Mouse (Mus musculus) heart, postnatal 4 days (tissue): Measurements from ENCODE around the gene Pth2. TPM values are rescaled to one million over a fixed set of nuclear protein-coding genes. Genes with fewer than 3 reads are reported as not detected.

Experiments
- DNase-seq: peaks from one replicate; pipeline ENCODE4 v3.0.0; 2021
- microRNA-seq, 2 experiments: library from miRNA; unstranded; fragments of <30 nt; microRNA quantifications; one replicate each; pipeline ENCODE4 v1.2.0; 2021 to 2022
- total RNA-seq, 2 experiments: library from RNA; stranded (reverse); gene quantifications; 2 replicates each; pipeline ENCODE4 v1.2.3; 2021

The Pth2 gene
- total RNA-seq, 2 experiments from 2014 or later: not detected

- no peak for DNase-seq
Observed at GRCm38 (mm10) chr7:45198961-45199360, 18.2 kb downstream of the Pth2 start.

DNA sequence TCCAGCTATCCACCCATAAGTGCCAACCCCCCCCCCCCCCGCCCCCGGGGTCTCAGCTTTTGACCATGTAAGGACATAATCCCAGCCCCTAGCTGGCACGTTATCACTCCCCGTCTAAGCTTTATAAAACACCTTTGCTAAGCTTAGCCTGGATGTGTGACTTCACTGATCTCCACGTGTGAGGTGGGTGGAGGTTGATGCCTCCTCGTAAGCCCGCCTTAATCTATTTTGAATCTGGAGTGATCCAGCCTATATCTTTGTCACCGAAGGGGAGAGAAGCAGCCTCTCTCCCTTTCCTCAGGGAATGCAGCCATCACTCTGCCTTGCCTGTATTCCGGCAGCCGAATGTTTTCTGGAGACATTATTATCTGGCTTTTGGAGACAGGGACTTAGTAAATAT, 21.9 kb downstream of the Pth2 start:
- no peak for DNase-seq

DNA sequence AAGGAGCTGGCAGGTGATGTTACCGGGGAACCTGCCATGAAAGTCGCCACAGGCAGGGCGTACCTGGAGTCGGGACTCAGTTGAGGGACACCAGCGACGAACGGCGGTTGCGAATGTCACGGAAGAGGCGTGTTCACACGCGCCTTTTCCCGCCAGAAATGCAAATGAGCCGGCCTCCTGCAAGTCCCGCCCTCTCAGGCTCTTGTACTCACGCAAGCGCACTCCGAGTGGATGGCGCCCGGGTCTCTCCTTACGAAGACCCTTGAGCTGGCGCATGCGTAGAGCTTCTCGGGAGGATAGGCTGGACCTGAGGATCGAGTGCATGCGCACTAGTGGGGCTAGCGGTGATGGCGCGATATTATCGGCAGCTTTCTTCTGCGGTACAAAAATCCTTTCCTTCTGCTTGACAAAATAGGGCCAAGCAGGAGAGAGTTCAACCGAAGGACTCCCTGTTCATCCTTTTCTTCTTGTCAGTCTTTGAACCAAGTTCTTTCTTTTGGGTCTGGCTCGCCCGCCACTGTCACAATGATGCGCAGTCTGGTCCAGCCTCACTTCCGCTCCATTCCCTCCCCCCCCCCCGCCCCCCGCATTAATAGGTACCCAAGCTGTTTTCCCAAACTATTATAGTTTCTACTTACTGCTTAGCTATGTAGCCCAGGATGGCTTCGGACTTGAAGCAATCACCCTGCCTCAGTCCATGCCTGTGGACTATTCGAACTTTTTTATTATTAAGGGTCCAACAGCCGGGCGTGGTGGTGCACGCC, 23.8 kb downstream of the Pth2 start, which contains the start of gene Ccdc155:
Gene Ccdc155, minus strand, starts transcription at position 513 of the 764 bp plus-strand sequence.
- DNase-seq: peak; percentile 91

GRCm38 (mm10) chr7:45208260-45208659, 27.5 kb downstream of the Pth2 start:
- DNase-seq: no peak

GRCm38 (mm10) chr7:45211070-45211469, 30.3 kb downstream of the Pth2 start:
- no peak for DNase-seq

- DNase-seq: no peak
Observed at GRCm38 (mm10) chr7:45211851-45212251, 31.1 kb downstream of the Pth2 start, which contains the start of gene Dkkl1. Dkkl1 (minus strand) TSS chr7:45212147.

DNA sequence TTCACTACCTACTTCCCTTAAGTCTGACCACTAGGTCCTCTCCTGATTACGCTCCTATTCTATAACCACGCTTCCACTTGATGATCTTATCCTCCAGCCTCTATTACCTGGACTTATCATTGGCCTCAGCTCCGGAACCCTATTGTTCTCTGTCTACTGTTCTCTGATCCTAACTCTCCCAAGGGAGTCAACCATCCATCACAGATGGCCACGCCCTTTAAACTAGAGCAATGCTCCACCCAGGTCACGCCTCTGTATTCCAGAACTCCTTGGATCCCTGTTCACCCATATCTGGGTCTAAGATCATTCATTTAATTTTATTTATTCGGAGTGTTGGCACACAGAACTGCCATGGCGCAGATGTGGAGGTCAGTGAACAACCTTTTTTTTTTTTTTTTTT, 31.6 kb downstream of the Pth2 start:
- no peak for DNase-seq

- no peak for DNase-seq
Observed at GRCm38 (mm10) chr7:45213708-45214107, 32.9 kb downstream of the Pth2 start.

DNA sequence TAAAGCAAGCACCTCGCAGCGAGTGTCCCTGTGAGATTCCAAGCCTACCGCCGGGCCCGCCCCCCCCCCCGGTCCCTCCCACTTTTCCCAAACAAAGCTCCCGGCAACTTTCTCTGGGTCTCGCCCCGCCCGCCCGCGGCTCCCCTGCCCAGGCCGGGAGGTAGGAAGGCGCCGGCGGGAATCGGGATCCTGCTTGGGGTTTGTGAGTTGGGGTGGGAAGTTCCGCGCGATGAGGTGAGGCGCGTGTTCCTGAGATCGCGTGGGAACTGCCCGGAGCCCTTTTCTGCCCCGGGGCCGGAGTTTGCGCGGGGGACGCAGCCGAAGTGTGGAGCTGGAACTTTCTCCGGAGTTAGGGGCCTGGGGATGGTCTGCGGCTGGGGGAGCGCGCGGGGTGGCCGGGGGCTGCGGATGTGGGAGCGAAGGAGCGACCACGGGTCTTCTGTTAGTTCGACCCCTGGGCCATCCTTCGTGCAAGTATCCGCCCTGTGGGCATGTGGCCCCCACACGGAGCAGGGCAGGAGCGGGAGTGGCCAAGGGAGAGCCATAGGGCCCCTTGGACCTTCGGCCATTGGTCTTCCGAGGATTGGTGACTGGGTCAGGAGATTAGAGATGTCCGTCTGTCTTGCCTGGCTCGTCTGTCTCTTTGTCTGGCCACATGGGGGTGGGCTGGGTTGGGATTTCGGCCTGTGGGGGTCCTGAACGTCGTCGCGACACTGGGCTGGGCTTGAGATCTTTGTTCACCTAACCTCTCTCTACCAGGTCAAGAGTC, 35.1 kb downstream of the Pth2 start, which contains the start of gene Tead2:
Gene Tead2, plus strand, starts transcription at position 81 of the 769 bp plus-strand sequence.
- DNase-seq: peak; percentile 76

DNA sequence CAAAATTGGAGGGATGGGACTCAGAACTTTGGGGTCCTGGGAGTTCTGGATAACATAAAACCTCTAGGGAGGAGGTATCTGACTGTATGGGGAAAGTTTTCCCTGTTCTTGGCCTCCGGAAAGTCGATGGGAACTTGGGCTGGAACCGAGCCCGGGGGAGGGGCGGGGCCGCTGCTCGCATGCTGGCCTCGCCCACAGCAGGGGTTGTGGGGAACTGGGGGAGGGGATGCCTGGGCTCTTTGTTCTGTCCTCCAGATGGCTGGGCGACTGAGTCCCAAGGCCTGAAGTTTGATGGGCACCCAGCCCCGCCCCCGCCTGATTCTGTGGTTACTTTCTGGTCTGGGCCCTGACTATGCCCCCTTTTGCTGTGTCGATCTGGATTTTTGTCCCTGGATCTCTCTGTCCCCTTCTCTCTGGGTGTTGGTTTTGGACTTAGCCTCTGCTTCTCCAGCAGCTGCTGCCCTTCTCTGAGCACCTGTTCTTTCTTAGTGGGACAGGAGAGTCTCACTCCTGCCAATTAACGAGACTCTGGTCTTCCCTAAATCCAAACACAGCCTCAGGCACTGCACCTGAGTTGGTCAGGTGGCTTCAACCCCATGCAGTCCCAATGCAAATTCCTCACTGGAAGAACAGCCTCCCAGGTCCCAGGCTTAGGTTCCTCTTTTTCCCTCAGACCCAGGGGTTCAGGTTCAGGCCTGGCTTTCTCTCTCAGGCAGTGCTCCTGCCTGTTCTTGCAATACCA, 35.8 kb downstream of the Pth2 start:
- DNase-seq: peak; percentile 88

- DNase-seq: no peak
Observed at GRCm38 (mm10) chr7:45221680-45222079, 40.9 kb downstream of the Pth2 start.

- DNase-seq: no peak
Observed at GRCm38 (mm10) chr7:45224826-45225225, 44.0 kb downstream of the Pth2 start.

DNA sequence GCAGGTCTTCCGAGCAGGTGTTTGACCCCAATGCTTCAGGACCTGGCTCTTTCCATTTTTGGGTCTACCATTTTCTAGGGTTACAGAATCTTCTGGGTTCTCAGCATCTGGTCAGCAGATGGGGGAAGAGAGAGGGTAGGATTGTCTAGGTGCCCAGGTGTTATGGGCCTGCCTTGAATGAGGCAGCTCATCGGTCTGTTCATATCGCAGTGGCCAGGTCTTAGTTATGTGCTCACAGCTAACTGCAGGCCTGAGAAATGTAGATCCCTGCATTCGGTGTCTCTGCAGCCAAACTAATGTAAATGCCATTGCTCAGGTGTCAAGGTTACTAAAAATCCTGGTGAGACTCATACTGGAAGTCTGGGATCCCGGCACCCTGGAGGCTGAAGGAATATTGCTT, 45.6 kb downstream of the Pth2 start:
- DNase-seq: no peak

DNA sequence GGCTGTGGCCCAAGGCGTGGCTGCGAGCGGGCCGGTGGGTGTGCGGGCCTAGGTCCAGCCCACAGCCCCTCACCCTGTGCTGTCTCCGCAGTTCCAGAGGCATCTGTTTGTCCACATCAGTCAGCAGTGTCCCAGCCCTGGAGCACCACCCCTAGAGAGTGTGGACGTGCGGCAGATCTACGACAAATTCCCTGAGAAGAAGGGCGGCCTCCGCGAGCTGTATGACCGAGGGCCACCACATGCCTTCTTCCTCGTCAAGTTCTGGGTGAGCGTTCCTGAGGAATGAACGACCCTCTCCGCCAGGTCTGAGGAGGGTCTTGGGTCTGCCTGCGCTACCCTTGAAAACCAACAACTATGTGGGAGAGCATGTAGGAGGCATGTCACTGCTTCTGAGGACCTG, 47.8 kb downstream of the Pth2 start:
- DNase-seq: no peak

- no peak for DNase-seq
Observed at GRCm38 (mm10) chr7:45229046-45229445, 48.3 kb downstream of the Pth2 start.

DNA sequence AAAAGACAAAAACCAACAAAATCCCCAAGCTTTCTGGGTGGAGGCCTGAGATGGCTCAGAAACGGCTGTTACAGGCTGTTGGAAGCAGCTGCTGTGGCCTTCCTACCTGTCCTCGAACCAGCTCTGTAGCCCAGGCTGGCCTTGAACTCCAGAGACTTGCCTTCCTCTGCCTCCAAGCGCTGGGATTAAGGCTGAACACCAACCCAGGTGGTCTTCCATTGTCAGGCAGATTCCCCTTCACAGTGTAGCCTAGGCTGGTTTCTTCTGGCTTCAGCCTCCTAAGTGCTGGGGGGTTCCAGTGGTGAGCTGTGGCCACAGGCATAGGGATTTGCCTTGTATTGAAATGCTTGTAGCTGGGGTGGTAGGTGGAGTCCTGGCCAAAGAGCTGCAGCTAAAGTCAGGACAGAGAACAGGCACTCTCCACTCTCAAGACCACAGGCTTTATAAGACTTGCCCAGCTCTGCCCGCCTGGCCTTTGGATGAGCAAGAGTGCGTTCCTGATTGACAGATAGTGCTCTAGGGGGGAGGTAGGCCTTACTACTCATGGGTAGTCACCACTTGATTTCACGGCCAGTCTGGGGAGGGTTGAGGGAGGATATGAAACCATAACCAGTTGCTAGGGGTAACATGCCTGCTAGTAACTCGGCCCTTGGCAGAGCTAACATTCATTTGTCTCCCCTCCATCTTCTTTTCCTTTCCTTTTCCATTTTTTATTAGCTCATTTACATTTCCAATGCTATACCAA, 48.8 kb downstream of the Pth2 start:
- DNase-seq: no peak

DNA sequence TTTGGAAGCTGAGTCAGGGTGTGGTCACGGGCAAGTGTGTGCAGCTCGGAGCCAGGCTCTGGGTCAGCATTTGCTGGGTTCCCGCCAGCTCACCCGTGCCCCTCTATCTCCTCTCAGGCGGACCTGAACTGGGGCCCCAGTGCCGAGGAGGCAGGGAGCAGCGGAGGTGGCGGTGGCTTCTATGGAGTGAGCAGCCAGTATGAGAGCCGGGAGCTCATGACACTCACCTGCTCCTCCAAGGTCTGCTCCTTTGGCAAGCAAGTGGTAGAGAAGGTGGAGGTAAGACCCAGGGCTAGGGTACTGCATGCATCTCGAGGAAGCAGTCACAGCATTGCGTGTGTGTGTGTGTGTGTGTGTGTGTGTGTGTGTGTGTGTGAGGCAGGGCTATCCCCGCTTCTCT, 50.4 kb downstream of the Pth2 start:
- no peak for DNase-seq

Small RNA genes within 50 kb of the gene (microRNA-seq; reads per million reads assigned to microRNA genes)
- gene Mir7055: 0 reads per million in 2 experiments

Other genes starting within 250 kb of the Pth2 start
- gene Tsks, start 237.8 kb upstream of the Pth2 start, total RNA-seq: not detected
- 1 to 10 TPM; 4.4 to 5.1 TPM for gene Cpt1c, start 206.1 kb upstream of the Pth2 start, total RNA-seq
- gene Prmt1, start 194.4 kb upstream of the Pth2 start, total RNA-seq: 100 to 1,000 TPM; 306 to 324 TPM
- 10 to 100 TPM; 42.0 to 43.0 TPM for gene Irf3, start 183.3 kb upstream of the Pth2 start, total RNA-seq
- 10 to 100 TPM; 21.7 to 25.2 TPM for gene Bcl2l12, start 182.3 kb upstream of the Pth2 start, total RNA-seq
- gene Scaf1, start 164.6 kb upstream of the Pth2 start, total RNA-seq: 10 to 100 TPM; 78.5 to 80.3 TPM
- 10 to 100 TPM; 71.2 to 73.4 TPM for gene Rras, start 163.0 kb upstream of the Pth2 start, total RNA-seq
- 10 to 100 TPM; 35.4 to 36.7 TPM for gene Prr12, start 128.1 kb upstream of the Pth2 start, total RNA-seq
- gene Nosip, start 118.6 kb upstream of the Pth2 start, total RNA-seq: 10 to 100 TPM; 31.7 to 34.6 TPM
- gene Prrg2, start 118.3 kb upstream of the Pth2 start, total RNA-seq: 10 to 100 TPM in 1 of 2 experiments, 1 to 10 TPM in 1; 9.5 to 10.2 TPM
- 10 to 100 TPM; 88.0 to 90.9 TPM for gene Rcn3, start 88.8 kb upstream of the Pth2 start, total RNA-seq
- 10 to 100 TPM; 35.3 to 41.1 TPM for gene Fcgrt, start 77.1 kb upstream of the Pth2 start, total RNA-seq
- 100 to 1,000 TPM; 846 to 864 TPM for gene Rps11, start 56.6 kb upstream of the Pth2 start, total RNA-seq
- 1,000 to 10,000 TPM; 1,039 to 1,207 TPM for gene Rpl13a, start 52.2 kb upstream of the Pth2 start, total RNA-seq
- not detected for gene Gm45713, start 44.8 kb upstream of the Pth2 start, total RNA-seq
- 1 to 10 TPM; 1.5 to 2.1 TPM for gene Flt3l, start 44.6 kb upstream of the Pth2 start, total RNA-seq
- gene Pih1d1, start 26.7 kb upstream of the Pth2 start, total RNA-seq: 10 to 100 TPM; 58.5 to 67.0 TPM
- 10 to 100 TPM; 44.8 to 53.8 TPM for gene Aldh16a1, start 26.4 kb upstream of the Pth2 start, total RNA-seq
- 10 to 100 TPM in 1 of 2 experiments, 1 to 10 TPM in 1; 9.1 to 12.4 TPM for gene Slc17a7, start 17.0 kb upstream of the Pth2 start, total RNA-seq
- gene Gfy, start 1.4 kb upstream of the Pth2 start, total RNA-seq: not detected
- gene Ccdc155, start 23.9 kb downstream of the Pth2 start, total RNA-seq: under 1 TPM in 1 of 2 experiments, not detected in 1; 0.25 TPM
- not detected for gene Dkkl1, start 31.2 kb downstream of the Pth2 start, total RNA-seq
- gene Tead2, start 34.8 kb downstream of the Pth2 start, total RNA-seq: 10 to 100 TPM; 66.4 to 69.4 TPM
- 1 to 10 TPM; 2.1 to 3.6 TPM for gene Cd37, start 58.1 kb downstream of the Pth2 start, total RNA-seq
- under 1 TPM in 1 of 2 experiments, not detected in 1; 0.18 TPM for gene Slc6a16, start 60.1 kb downstream of the Pth2 start, total RNA-seq
- gene Slc6a21, start 96.5 kb downstream of the Pth2 start, total RNA-seq: not detected
- gene Trpm4, start 152.8 kb downstream of the Pth2 start, total RNA-seq: 10 to 100 TPM; 26.2 to 29.2 TPM
- gene Hrc, start 154.3 kb downstream of the Pth2 start, total RNA-seq: 100 to 1,000 TPM; 182 to 202 TPM
- under 1 TPM; 0.26 to 0.34 TPM for gene Ppfia3, start 186.0 kb downstream of the Pth2 start, total RNA-seq
- gene Lin7b, start 189.6 kb downstream of the Pth2 start, total RNA-seq: 1 to 10 TPM; 1.5 to 2.4 TPM
- gene Snrnp70, start 214.7 kb downstream of the Pth2 start, total RNA-seq: 100 to 1,000 TPM; 203 to 223 TPM
- under 1 TPM; 0.43 to 0.59 TPM for gene Kcna7, start 224.7 kb downstream of the Pth2 start, total RNA-seq
- under 1 TPM; 0.17 to 0.43 TPM for gene Ntf5, start 232.7 kb downstream of the Pth2 start, total RNA-seq
- not detected for gene Lhb, start 239.8 kb downstream of the Pth2 start, total RNA-seq